Mouse (Mus musculus) forebrain, embryonic 12.5 days (tissue): ENCODE results near the gene Evi2a. TPM values are rescaled to one million over a fixed set of nuclear protein-coding genes. Genes with fewer than 3 reads are reported as not detected.

Experiments used
- ATAC-seq: fragments of 200-750 bp; cut with Nextera tagmentation; 2 replicates; pipeline ENCODE4 v1.8.0; 2017; ENCODE audit warnings: moderate TSS enrichment; ENCODE audit not compliant: low FRiP score
- H3K27ac ChIP-seq: fragments of 300-500 bp; sonication (generic); 2 replicates; pipeline ENCODE4 v1.5.1; 2016; ENCODE audit warnings: mild to moderate bottlenecking
- H3K27me3 ChIP-seq: fragments of 300-500 bp; sonication (generic); 2 replicates; pipeline ENCODE4 v1.6.1; 2016; ENCODE audit warnings: mild to moderate bottlenecking
- H3K36me3 ChIP-seq: fragments of 300-500 bp; sonication (generic); replicated peaks from 2 replicates; pipeline ENCODE4 v1.6.1; 2016; ENCODE audit warnings: mild to moderate bottlenecking
- H3K4me1 ChIP-seq: fragments of 300-500 bp; sonication (generic); 2 replicates; pipeline ENCODE4 v1.6.1; 2016
- H3K4me2 ChIP-seq: fragments of 300-500 bp; sonication (generic); 2 replicates; pipeline ENCODE4 v1.6.1; 2016; ENCODE audit warnings: mild to moderate bottlenecking, moderate library complexity
- H3K4me3 ChIP-seq: fragments of 300-500 bp; sonication (generic); replicated peaks from 2 replicates; pipeline ENCODE4 v1.5.1; 2016; ENCODE audit warnings: mild to moderate bottlenecking
- H3K9ac ChIP-seq: fragments of 300-500 bp; sonication (generic); 2 replicates; pipeline ENCODE4 v1.6.1; 2016; ENCODE audit warnings: mild to moderate bottlenecking
- H3K9me3 ChIP-seq: fragments of 300-500 bp; sonication (generic); 2 replicates; pipeline ENCODE4 v1.6.1; 2016
- WGBS: fragments of 180-500 bp; shearing (Covaris S2); methylation state at CpG from one replicate; pipeline ENCODE4 v1.1.7; 2016; 5-methylcytosine and 5-hydroxymethylcytosine counted together
- polyA plus RNA-seq: library from polyadenylated mRNA; unstranded; fragments of >200 nt; fragmentation: Nextera tagmentation; extraction: Ambion mirVana; gene quantifications from 2 replicates; pipeline ENCODE4 v1.2.1, GENCODE M21; 2016

The Evi2a gene
- 2.9 and 3.0 TPM in 2 replicates for polyA plus RNA-seq

- H3K9ac ChIP-seq, result no peak within 1 kb of the TSS
- ATAC-seq, result no peak
- no peak within 1 kb of the TSS for H3K4me2 ChIP-seq
- no peaks in the 10 kb centered on the region for H3K27me3 ChIP-seq
- H3K4me3 ChIP-seq, result no peak within 1 kb of the TSS
- WGBS, result 91% methylated on average over 7 of the region's 7 CpGs
- H3K36me3 ChIP-seq, result peaks cover 12% of the 10 kb centered on the region
- H3K9me3 ChIP-seq, result no peaks in the 10 kb centered on the region
- peaks cover 12% of the 10 kb centered on the region; the same call in 1 of the 2 replicates for H3K4me1 ChIP-seq
- no peak within 1 kb of the TSS for H3K27ac ChIP-seq
Measured at GRCm38 (mm10) chr11:79530333-79530761, at the start of gene Evi2a, which contains the start of gene Evi2. Gene Evi2a, minus strand, starts transcription at chr11:79530609. Gene Evi2, minus strand, starts transcription at chr11:79530589.

GRCm38 (mm10) chr11:79577741-79578140 is 47.3 kb upstream of the Evi2a start:
- Histone ChIP-seq H3K9me3 (no peaks in the 10 kb centered on the region), H3K36me3 (peaks cover 37% of the 10 kb centered on the region)

GRCm38 (mm10) chr11:79575383-79576073 is 45.1 kb upstream of the Evi2a start:
- Histone ChIP-seq H3K4me3 (no peak overlapping the region), H3K4me2 (no peak overlapping the region), H3K9me3 (no peaks in the 10 kb centered on the region), H3K4me1 (no peaks in the 10 kb centered on the region), H3K36me3 (peaks cover 56% of the 10 kb centered on the region), H3K9ac (no peak overlapping the region), H3K27ac (no peak overlapping the region), H3K27me3 (no peaks in the 10 kb centered on the region)
- WGBS, result 94% methylated on average over 14 of the region's 14 CpGs
- no peak for ATAC-seq

More at GRCm38 (mm10) chr11:79577741-79578140, 47.3 kb upstream of the Evi2a start:
- WGBS, result 52% methylated on average over 5 of the region's 5 CpGs
- H3K27me3 ChIP-seq, result no peaks in the 10 kb centered on the region
- H3K27ac ChIP-seq, result no peak overlapping the region
- no peak overlapping the region for H3K9ac ChIP-seq
- peak; percentile 41; the same call in 1 of the 2 replicates for ATAC-seq
- H3K4me2 ChIP-seq, result no peak overlapping the region
- H3K4me1 ChIP-seq, result no peaks in the 10 kb centered on the region
- no peak overlapping the region for H3K4me3 ChIP-seq

GRCm38 (mm10) chr11:79573836-79574235 is 43.4 kb upstream of the Evi2a start:
- Histone ChIP-seq H3K4me2 (no peak overlapping the region), H3K9ac (no peak overlapping the region), H3K4me3 (no peak overlapping the region), H3K27me3 (no peaks in the 10 kb centered on the region), H3K36me3 (peaks cover 67% of the 10 kb centered on the region), H3K9me3 (no peaks in the 10 kb centered on the region), H3K27ac (no peak overlapping the region), H3K4me1 (no peaks in the 10 kb centered on the region)
- 81% methylated on average over 3 of the region's 3 CpGs for WGBS
- no peak for ATAC-seq

GRCm38 (mm10) chr11:79570319-79570718 is 39.9 kb upstream of the Evi2a start:
- H3K27ac ChIP-seq, result no peak overlapping the region
- H3K36me3 ChIP-seq, result peaks cover 81% of the 10 kb centered on the region
- H3K4me2 ChIP-seq, result no peak overlapping the region
- no peaks in the 10 kb centered on the region for H3K27me3 ChIP-seq
- H3K4me3 ChIP-seq, result no peak overlapping the region
- no peak for ATAC-seq
- H3K9me3 ChIP-seq, result no peaks in the 10 kb centered on the region
- H3K4me1 ChIP-seq, result no peaks in the 10 kb centered on the region
- WGBS, result 97% methylated on average over 2 of the region's 2 CpGs
- no peak overlapping the region for H3K9ac ChIP-seq

- ATAC-seq, result no peak
- no peaks in the 10 kb centered on the region for H3K4me1 ChIP-seq
- H3K27me3 ChIP-seq, result no peaks in the 10 kb centered on the region
- H3K27ac ChIP-seq, result no peak overlapping the region
- H3K4me3 ChIP-seq, result no peak overlapping the region
- 96% methylated on average over 11 of the region's 11 CpGs for WGBS
- H3K9ac ChIP-seq, result no peak overlapping the region
- no peak overlapping the region for H3K4me2 ChIP-seq
- no peaks in the 10 kb centered on the region for H3K9me3 ChIP-seq
- H3K36me3 ChIP-seq, result peaks cover 82% of the 10 kb centered on the region
Measured at GRCm38 (mm10) chr11:79568197-79568911, 37.9 kb upstream of the Evi2a start.

- Histone ChIP-seq H3K27ac (no peak overlapping the region), H3K36me3 (peaks cover 85% of the 10 kb centered on the region), H3K4me1 (no peaks in the 10 kb centered on the region), H3K4me2 (no peak overlapping the region), H3K9me3 (no peaks in the 10 kb centered on the region), H3K9ac (no peak overlapping the region), H3K27me3 (no peaks in the 10 kb centered on the region), H3K4me3 (no peak overlapping the region)
- no peak for ATAC-seq
- 64% methylated on average over 1 of the region's 1 CpGs for WGBS
Measured at GRCm38 (mm10) chr11:79566947-79567346, 36.5 kb upstream of the Evi2a start.

GRCm38 (mm10) chr11:79563493-79563892 is 33.1 kb upstream of the Evi2a start:
- Histone ChIP-seq H3K4me1 (no peaks in the 10 kb centered on the region), H3K4me3 (no peak overlapping the region), H3K36me3 (peaks cover 79% of the 10 kb centered on the region), H3K4me2 (no peak overlapping the region), H3K27ac (no peak overlapping the region), H3K27me3 (no peaks in the 10 kb centered on the region), H3K9ac (no peak overlapping the region), H3K9me3 (no peaks in the 10 kb centered on the region)
- no peak for ATAC-seq
- WGBS, result 92% methylated on average over 7 of the region's 7 CpGs

GRCm38 (mm10) chr11:79560536-79560935 is 30.1 kb upstream of the Evi2a start:
- Histone ChIP-seq H3K9me3 (no peaks in the 10 kb centered on the region), H3K27me3 (no peaks in the 10 kb centered on the region), H3K27ac (no peak overlapping the region), H3K4me3 (no peak overlapping the region), H3K36me3 (peaks cover 79% of the 10 kb centered on the region), H3K4me2 (no peak overlapping the region), H3K9ac (no peak overlapping the region), H3K4me1 (no peaks in the 10 kb centered on the region)
- 98% methylated on average over 4 of the region's 4 CpGs for WGBS
- no peak for ATAC-seq

- 87% methylated on average over 1 of the region's 1 CpGs for WGBS
- no peaks in the 10 kb centered on the region for H3K4me1 ChIP-seq
- no peak overlapping the region for H3K27ac ChIP-seq
- no peak overlapping the region for H3K9ac ChIP-seq
- no peak overlapping the region for H3K4me3 ChIP-seq
- no peaks in the 10 kb centered on the region for H3K9me3 ChIP-seq
- no peak for ATAC-seq
- H3K27me3 ChIP-seq, result no peaks in the 10 kb centered on the region
- H3K4me2 ChIP-seq, result no peak overlapping the region
- peaks cover 84% of the 10 kb centered on the region for H3K36me3 ChIP-seq
Measured at GRCm38 (mm10) chr11:79552622-79553021, 22.2 kb upstream of the Evi2a start.

GRCm38 (mm10) chr11:79536293-79536692 is 5.9 kb upstream of the Evi2a start:
- peaks cover 35% of the 10 kb centered on the region for H3K36me3 ChIP-seq

GRCm38 (mm10) chr11:79535554-79535953 is 5.1 kb upstream of the Evi2a start:
- no peak overlapping the region for H3K4me2 ChIP-seq
- peaks cover 32% of the 10 kb centered on the region for H3K36me3 ChIP-seq
- H3K4me3 ChIP-seq, result no peak overlapping the region
- no peak for ATAC-seq
- no peak overlapping the region for H3K27ac ChIP-seq
- H3K9me3 ChIP-seq, result no peaks in the 10 kb centered on the region
- H3K27me3 ChIP-seq, result no peaks in the 10 kb centered on the region
- H3K9ac ChIP-seq, result no peak overlapping the region
- 96% methylated on average over 4 of the region's 4 CpGs for WGBS
- peaks cover 12% of the 10 kb centered on the region; the same call in 1 of the 2 replicates for H3K4me1 ChIP-seq

More at GRCm38 (mm10) chr11:79536293-79536692, 5.9 kb upstream of the Evi2a start:
- Histone ChIP-seq H3K4me1 (peaks cover 12% of the 10 kb centered on the region; the same call in 1 of the 2 replicates), H3K27ac (no peak overlapping the region), H3K9ac (no peak overlapping the region), H3K27me3 (no peaks in the 10 kb centered on the region), H3K9me3 (no peaks in the 10 kb centered on the region), H3K4me2 (no peak overlapping the region), H3K4me3 (no peak overlapping the region)
- WGBS, result 98% methylated on average over 3 of the region's 3 CpGs
- ATAC-seq, result no peak
